Mouse (Mus musculus): Measurements from ENCODE around the gene Ptk6.
A peak's percentile ranks its signal among the peaks of the same experiment; 100 is the strongest.

The Ptk6 gene

DNA sequence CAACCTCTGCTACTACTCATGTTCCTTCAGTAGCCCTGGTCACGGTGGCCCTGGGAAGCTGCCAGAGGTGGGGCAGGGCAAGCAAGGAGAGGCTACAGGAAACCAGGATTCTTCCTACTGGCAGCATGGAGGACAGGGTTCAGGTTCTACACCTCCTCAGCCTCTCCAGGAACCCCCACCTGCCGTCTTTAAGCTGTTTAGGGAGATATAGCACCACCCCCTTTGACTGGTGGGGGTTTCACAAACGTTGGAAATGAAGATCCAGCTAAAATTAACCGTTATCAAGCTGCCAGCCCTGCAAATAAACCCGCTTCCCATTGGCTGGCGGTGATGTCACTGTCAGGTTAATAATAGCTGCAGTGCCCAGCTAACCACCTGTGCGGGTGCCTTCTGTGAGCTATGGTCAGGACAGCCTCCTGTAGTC, 43.5 kb downstream of the Ptk6 start:
- peak; percentile 63 for DNase-seq

GRCm38 (mm10) chr2:181158471-181158870, 44.1 kb downstream of the Ptk6 start:
- no peak for DNase-seq

GRCm38 (mm10) chr2:181157716-181158302, 44.8 kb downstream of the Ptk6 start:
- DNase-seq, result no peak

GRCm38 (mm10) chr2:181157180-181157579, 45.4 kb downstream of the Ptk6 start:
- peak; percentile 6 for DNase-seq

DNA sequence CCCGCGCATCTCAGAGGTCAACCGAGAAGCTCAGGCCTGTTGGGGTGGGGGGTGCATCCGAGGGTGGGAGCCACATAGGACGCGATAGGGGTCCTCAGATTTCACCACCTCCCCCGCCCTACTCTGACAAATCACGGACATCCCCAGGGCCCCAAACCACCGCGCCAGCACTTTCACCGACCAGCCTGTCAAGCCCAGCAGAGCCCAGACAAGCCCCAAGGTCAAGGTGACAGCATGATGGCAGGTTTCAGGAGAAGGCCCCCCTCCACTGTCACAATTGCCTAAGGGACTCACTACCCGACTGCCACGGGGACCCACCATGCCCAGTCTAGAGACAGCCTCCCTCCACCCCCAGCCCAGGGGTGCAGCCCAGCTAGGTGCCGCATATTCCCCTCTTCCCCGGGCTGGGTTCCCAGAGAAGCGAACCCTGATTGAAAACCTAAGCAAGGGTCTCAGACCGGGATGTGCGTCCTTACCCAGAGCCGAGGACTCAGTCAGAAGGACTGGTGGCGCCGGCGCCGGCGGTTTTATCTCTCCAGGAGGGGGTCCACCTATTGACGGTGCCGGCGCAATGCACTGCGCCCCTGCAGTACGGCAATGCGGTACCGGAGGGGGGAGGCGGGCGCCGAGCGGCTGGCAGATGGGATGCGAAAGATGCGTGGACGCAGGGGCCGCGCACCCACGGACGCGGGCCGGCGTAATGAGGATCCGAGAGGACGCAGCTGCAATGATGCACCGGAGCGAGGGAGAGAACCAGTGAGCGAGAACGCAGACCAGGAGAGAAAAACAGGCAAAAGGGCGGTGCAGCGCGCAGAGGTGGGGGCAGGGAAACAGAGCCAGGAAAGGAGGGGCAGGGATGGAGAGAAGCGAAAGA, 46.1 kb downstream of the Ptk6 start, which contains the start of gene Eef1a2:
Eef1a2 (minus strand) TSS at position 767 of the 874 bp plus-strand sequence.
- DNase-seq, result peak; percentile 82

- DNase-seq, result peak; percentile 25
Observed at GRCm38 (mm10) chr2:181155801-181156200, 46.8 kb downstream of the Ptk6 start.

DNA sequence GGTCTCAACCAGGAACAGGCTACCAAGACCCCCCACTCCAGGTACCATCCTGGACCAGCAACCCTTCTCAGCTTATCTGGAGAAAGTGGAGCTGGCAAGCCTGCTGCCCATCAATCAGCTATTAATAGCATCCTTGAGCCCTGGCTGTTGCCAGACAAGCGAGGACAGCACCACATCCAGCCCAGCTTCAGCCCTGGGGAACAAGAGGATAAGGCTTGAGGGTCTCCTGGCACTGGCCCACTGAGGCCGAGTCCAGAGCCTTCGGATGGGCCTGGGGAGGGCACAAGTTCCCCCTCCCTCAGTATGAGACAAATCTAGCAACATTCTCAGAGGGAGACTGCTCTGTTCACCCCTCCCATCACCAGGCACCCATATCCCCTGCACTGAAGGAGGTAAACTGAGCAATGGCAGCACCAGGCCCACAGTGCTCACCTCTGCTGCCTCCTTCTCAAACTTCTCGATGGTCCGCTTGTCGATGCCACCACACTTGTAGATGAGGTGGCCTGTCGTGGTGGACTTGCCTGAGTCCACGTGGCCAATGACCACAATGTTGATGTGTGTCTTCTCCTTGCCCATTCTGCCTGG, 47.7 kb downstream of the Ptk6 start:
- DNase-seq, result no peak

- DNase-seq, result no peak
Observed at GRCm38 (mm10) chr2:181154361-181154760, 48.2 kb downstream of the Ptk6 start.

DNA sequence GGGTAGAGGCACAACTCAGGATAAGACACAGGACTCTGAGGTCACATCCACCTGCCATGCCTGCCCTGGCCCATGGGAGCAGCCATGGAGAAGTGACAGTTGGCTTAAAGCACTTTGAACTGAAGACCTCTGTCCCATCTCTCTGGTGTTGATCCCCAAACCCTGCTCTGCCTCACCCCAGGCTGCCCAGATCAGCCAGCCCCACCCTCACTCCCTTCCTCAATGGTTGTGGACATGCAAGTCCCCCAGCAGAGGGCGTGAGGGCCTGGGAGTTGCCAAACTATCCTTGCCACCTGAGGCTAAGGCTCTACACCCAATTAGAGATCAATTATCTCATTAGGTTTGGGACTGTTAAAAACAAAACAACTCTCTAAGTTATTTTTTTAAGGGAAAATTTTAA, 48.8 kb downstream of the Ptk6 start:
- no peak for DNase-seq

DNA sequence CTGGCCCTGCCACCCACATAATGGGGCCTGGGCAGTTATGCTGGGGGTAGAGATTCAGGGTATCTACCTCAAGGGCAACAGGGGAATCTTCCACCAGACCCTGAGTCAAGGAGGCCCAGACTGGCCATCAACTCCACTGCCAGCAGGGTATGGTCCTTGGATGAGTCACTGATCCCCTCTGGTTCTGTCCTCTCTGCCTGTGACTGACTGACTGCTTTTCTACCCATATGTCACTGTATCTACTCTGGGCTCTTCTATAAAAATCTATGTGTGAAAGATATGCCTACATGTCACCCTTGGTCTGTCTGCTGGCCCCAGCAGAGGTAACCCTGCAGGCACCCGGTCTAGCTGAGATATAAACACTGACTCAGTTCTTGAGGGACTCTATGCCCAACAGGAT, 49.5 kb downstream of the Ptk6 start:
- DNase-seq, result no peak

GRCm38 (mm10) chr2:181152701-181153100, 49.9 kb downstream of the Ptk6 start:
- no peak for DNase-seq

GRCm38 (mm10) chr2:181150281-181150680, 52.3 kb downstream of the Ptk6 start:
- peak; percentile 3 for DNase-seq

DNA sequence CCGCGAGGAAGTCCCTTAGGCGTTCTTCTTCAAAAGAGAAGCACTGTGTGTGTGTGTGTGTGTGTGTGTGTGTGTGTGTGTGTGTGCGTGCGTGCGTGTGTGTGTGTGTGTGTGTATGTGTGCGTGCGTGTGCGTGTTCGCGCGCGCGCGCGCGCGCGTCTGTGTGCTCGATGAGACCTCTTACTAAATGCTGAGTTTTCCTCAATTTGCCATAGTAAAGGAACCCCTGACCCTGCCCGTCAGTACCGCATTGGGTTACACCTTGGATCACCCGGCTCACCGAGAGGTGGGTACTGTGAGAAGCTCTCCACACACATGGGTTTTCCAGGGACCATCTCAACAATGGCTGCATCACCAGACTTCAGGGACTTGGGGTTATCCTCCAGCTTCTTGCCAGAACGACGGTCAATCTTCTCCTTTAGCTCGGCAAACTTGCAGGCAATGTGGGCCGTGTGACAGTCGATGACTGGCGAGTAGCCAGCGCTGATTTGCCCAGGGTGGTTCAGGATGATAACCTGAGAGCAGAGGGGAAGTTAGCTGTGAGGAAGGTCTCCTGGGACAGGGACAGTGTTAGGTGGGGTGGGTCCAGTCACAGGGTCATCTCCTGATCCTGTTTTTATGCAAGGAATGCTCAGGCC, 54.2 kb downstream of the Ptk6 start:
- no peak for DNase-seq

DNA sequence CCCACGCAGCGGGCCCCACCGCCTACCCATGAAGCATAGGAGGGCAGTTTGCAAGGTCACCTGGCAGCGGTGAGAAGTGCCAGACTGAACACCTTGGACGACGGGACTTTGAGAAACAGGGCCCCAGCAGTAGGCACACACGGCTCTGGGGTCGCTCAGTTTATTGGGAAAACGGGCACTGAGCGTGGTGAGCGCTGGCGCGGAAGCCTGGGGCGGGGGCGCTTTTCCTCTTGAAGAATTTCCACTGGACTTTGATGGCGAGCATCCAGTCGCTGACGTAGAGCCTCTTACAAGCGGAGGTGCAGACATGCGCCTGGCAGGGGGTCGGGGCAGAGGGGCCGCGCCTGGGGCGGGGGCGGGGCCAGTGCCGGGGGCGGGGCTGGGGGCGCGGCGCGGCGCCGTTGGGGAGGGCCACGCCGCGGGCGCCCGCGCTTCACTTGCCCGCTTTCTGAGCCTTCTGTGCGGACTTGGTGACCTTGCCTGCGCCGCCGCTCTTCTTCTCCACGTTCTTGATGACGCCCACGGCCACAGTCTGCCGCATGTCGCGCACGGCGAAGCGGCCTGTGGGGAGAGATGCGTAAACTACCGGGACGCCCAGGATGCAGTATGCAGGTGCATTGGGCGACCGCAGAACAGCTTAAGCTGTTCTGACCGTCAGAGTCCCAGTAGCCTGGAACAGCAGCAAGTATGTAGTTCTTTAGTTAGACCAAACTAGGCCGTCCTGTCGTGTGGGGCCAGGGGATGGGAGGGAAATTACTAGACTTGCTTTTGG, 54.9 kb downstream of the Ptk6 start:
- DNase-seq, result peak; percentile 59

DNA sequence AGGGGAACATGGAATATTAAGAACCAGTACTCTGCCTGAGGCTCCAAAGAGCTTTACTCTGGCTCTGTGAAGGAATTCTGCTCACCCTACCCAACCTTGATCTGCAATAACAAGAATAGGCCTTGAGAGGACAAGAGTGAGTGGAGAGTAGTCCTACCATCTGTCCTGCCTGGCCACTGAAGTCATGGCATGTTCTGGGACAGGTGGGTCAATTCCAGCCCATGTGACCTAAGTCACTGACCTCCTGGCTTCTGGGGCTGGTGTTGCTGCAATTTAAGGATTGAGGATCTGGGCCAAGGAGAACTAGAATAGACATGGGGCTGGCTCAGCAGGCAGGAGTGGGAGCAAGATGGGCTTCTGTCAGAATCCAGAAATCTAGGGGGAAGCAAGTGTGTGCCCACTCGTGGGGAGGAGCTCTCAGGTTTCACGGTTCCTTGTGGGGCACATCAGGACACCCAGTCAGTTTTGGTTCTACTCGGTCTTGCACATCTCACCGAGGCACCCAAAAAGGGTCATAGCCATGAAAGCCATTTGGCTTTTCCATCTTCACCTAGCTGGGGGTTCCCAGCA, 55.5 kb downstream of the Ptk6 start:
- DNase-seq, result no peak

DNA sequence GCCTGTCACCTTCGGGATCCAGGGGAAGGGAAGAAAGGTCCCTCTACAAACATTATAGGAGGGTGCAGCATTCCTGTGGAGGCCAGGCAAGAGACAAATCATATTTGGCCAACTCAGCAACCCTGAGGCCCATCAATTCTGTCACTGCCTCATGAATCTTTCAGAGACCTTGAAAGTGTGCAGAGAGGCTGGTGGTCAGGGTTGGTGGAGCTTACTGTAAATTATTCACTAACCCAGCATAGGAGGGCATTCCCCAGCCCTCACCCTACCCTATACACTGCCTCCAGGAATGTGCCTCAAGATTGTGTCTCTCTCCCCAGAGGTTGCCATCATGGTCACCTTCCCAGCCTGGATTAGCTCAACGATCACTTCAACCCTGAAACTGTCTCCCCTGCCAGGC, 57.9 kb downstream of the Ptk6 start:
- no peak for DNase-seq

Measured in right cerebral cortex, postnatal 4 days (tissue).